Mouse (Mus musculus) NIH3T3 (cell line): ENCODE measurements around the gene Plppr1.

Experiments
- DNase-seq: peaks from one replicate; pipeline ENCODE4 v3.0.0-alpha.2; 2012; ENCODE audit warnings: low read depth

Gene Plppr1

GRCm38 (mm10) chr4:49059021-49059401 is at the start of gene Plppr1:
Plppr1 (plus strand) TSS chr4:49059273.
- DNase-seq = no peak

GRCm38 (mm10) chr4:49016701-49017100 is 42.4 kb upstream of the Plppr1 start:
- DNase-seq = no peak

- no peak for DNase-seq
Measured at GRCm38 (mm10) chr4:49023221-49023620, 35.9 kb upstream of the Plppr1 start.

- no peak for DNase-seq
Measured at GRCm38 (mm10) chr4:49038311-49038710, 20.8 kb upstream of the Plppr1 start.

- DNase-seq = no peak
Measured at GRCm38 (mm10) chr4:49039854-49040253, 19.2 kb upstream of the Plppr1 start.

GRCm38 (mm10) chr4:49041655-49042054 is 17.4 kb upstream of the Plppr1 start:
- no peak for DNase-seq

- DNase-seq = no peak
Measured at GRCm38 (mm10) chr4:49050628-49051027, 8.4 kb upstream of the Plppr1 start.

- DNase-seq = no peak
Measured at GRCm38 (mm10) chr4:49057916-49058315, 1.2 kb upstream of the Plppr1 start.

GRCm38 (mm10) chr4:49058557-49058956 is 516 bp upstream of the Plppr1 start:
- DNase-seq = no peak

GRCm38 (mm10) chr4:49059402-49060381 is 619 bp downstream of the Plppr1 start:
- no peak for DNase-seq

- no peak for DNase-seq
Measured at GRCm38 (mm10) chr4:49069471-49069870, 10.4 kb downstream of the Plppr1 start.

GRCm38 (mm10) chr4:49072886-49073285 is 13.8 kb downstream of the Plppr1 start:
- peak; percentile 54 for DNase-seq

GRCm38 (mm10) chr4:49075881-49076280 is 16.8 kb downstream of the Plppr1 start:
- DNase-seq = no peak

GRCm38 (mm10) chr4:49079399-49079798 is 20.3 kb downstream of the Plppr1 start:
- no peak for DNase-seq

GRCm38 (mm10) chr4:49088205-49088604 is 29.1 kb downstream of the Plppr1 start:
- no peak for DNase-seq

GRCm38 (mm10) chr4:49090461-49090860 is 31.4 kb downstream of the Plppr1 start:
- no peak for DNase-seq

- DNase-seq = no peak
Measured at GRCm38 (mm10) chr4:49099448-49099847, 40.4 kb downstream of the Plppr1 start.

GRCm38 (mm10) chr4:49101934-49102768 is 43.1 kb downstream of the Plppr1 start:
- no peak for DNase-seq

- no peak for DNase-seq
Measured at GRCm38 (mm10) chr4:49102769-49103193, 43.7 kb downstream of the Plppr1 start.

- no peak for DNase-seq
Measured at GRCm38 (mm10) chr4:49104860-49105259, 45.8 kb downstream of the Plppr1 start.

GRCm38 (mm10) chr4:49107895-49108294 is 48.8 kb downstream of the Plppr1 start:
- DNase-seq = no peak

GRCm38 (mm10) chr4:49108371-49108770 is 49.3 kb downstream of the Plppr1 start:
- no peak for DNase-seq

- DNase-seq = no peak
Measured at GRCm38 (mm10) chr4:49109989-49110388, 50.9 kb downstream of the Plppr1 start.
